Mouse (Mus musculus): ENCODE results near the gene Adam1a.

GRCm38 (mm10) chr5:121562436-121562835, 17.2 kb upstream of the Adam1a start:
- TF ChIP-seq CTCF (IDR thresholded peaks at IDR 0.05; ENCODE audit: borderline replicate concordance, extremely low read depth, insufficient read depth, insufficient read length), result no peak
- TF ChIP-seq POLR2A (IDR thresholded peaks at IDR 0.05; ENCODE audit: borderline replicate concordance, extremely low read depth, insufficient read depth, insufficient read length, poor library complexity, severe bottlenecking), result no peak
